Comparison of ENCODE assay signal across 23 mouse cellular contexts in the genomic region with DNA sequence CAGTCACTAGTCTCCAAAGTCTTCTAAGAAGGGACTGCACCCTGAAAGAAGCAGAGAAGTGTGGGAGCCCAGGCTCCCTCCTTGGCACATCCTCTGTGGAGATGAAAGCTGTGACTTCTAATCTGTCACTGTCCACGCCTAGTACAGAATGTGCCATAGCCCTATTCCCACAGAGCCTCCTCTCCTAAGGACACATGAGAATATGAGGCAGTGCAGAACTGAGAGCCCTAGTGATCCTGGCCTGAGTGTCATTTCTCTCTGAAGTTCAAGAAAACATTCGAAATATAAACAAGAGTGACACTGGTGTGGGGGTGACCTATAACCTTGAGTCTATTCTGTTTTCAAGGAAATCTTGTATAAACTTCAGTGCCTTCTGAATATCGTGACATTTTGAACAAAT. TPM values are rescaled to one million over a fixed set of nuclear protein-coding genes. Genes with fewer than 3 reads are reported as not detected.
DNase-seq lines count a peak whose midpoint lies in the region; ATAC-seq and TF ChIP-seq lines count a peak whose summit lies in the region.
"Had no signal": no experiment of that assay in that cellular context is flagged by ENCODE, and none has a peak within 500 bp of the region (broad histone marks: within the 10 kb centered on the region; RNA-seq: fewer than 3 reads in every experiment).

No protein-coding gene starts in this region.

- no peak for DNase-seq in gastrocnemius, adult 2 months
- DNase-seq in gastrocnemius, postnatal 4 days (ENCODE audit: low spot score in 2 of 2), result no peak
- peak; percentile 10 for DNase-seq in kidney, adult 18-20 months
- peak; percentile 56 for DNase-seq in lung, embryonic 14.5 days
- DNase-seq in lung, adult 2 months, result no peak
- no peak for DNase-seq in adrenal gland, postnatal 14 days
- DNase-seq: adrenal gland, postnatal 10 days; cerebellum, adult 11-12 months; cerebellum, postnatal 25 days; forebrain, postnatal 0 days; heart, postnatal 4 days; thymus, postnatal 25 days had no signal

- TF ChIP-seq POLR2A in lung, adult 2 months (IDR thresholded peaks at IDR 0.05; ENCODE audit: borderline replicate concordance, extremely low read depth, low read depth, low read length), result no peak

- no peak overlapping the region for H3K4me2 ChIP-seq in kidney, embryonic 16.5 days (replicated peaks; ENCODE audit: low read depth, low read length)
- no peak overlapping the region for H3K4me2 ChIP-seq in lung, embryonic 14.5 days
- H3K4me2 ChIP-seq: embryonic facial prominence, embryonic 15.5 days; hindbrain, embryonic 15.5 days; intestine, embryonic 15.5 days; liver, embryonic 15.5 days; midbrain, embryonic 15.5 days had no signal

- intact Hi-C loops in gastrocnemius, adult 2 months (cut with DNase I), result no loop called here

- 48% methylated on average over 3 of the region's 3 CpGs for WGBS in kidney, embryonic 16.5 days
- 35% methylated on average over 3 of the region's 3 CpGs for WGBS in lung, embryonic 14.5 days
- WGBS in lung, adult 2 months, result 50% methylated on average over 3 of the region's 3 CpGs

- no peaks in the 10 kb centered on the region for H3K36me3 ChIP-seq in kidney, embryonic 16.5 days (ENCODE audit: insufficient read depth, low read length)
- H3K36me3 ChIP-seq in lung, embryonic 14.5 days (ENCODE audit: insufficient read depth), result no peaks in the 10 kb centered on the region
- H3K36me3 ChIP-seq: embryonic facial prominence, embryonic 15.5 days; G1E; hindbrain, embryonic 15.5 days; intestine, embryonic 15.5 days; liver, embryonic 15.5 days; midbrain, embryonic 15.5 days had no signal

- H3K4me3 ChIP-seq in gastrocnemius, adult 2 months, result no peak overlapping the region
- no peak overlapping the region for H3K4me3 ChIP-seq in kidney, embryonic 16.5 days (ENCODE audit: low read length)
- no peak overlapping the region for H3K4me3 ChIP-seq in lung, embryonic 14.5 days (ENCODE audit: low read depth, low read length)
- no peak overlapping the region for H3K4me3 ChIP-seq in lung, adult 2 months (replicated peaks; ENCODE audit: extremely low read depth, low read depth, low read length)
- H3K4me3 ChIP-seq: embryonic facial prominence, embryonic 15.5 days; heart, adult 2 months; hindbrain, embryonic 15.5 days; intestine, embryonic 15.5 days; liver, embryonic 15.5 days; megakaryocyte, embryonic 14.5 days; midbrain, embryonic 15.5 days; myocyte had no signal

- no peaks in the 10 kb centered on the region for H3K27me3 ChIP-seq in kidney, embryonic 16.5 days (ENCODE audit: insufficient read depth, low read length)
- H3K27me3 ChIP-seq in lung, embryonic 14.5 days (ENCODE audit: insufficient read depth, low read length), result no peaks in the 10 kb centered on the region
- H3K27me3 ChIP-seq: embryonic facial prominence, embryonic 15.5 days; hindbrain, embryonic 15.5 days; intestine, embryonic 15.5 days; liver, embryonic 15.5 days; megakaryocyte, embryonic 14.5 days; midbrain, embryonic 15.5 days had no signal

- TF ChIP-seq CTCF in gastrocnemius, adult 2 months (IDR thresholded peaks at IDR 0.05), result no peak
- TF ChIP-seq CTCF in lung, embryonic 14.5 days (IDR thresholded peaks at IDR 0.05; ENCODE audit: low read depth), result no peak
- TF ChIP-seq CTCF in lung, adult 2 months (IDR thresholded peaks at IDR 0.05; ENCODE audit: insufficient read depth, low read length), result no peak

- peak overlapping the region; percentile 16; the same call in 1 of the 2 replicates for H3K27ac ChIP-seq in gastrocnemius, adult 2 months
- no peak overlapping the region for H3K27ac ChIP-seq in kidney, embryonic 16.5 days (ENCODE audit: low read length)
- no peak overlapping the region for H3K27ac ChIP-seq in lung, embryonic 14.5 days (ENCODE audit: low read depth)
- H3K27ac ChIP-seq: embryonic facial prominence, embryonic 15.5 days; hindbrain, embryonic 15.5 days; intestine, embryonic 15.5 days; liver, embryonic 15.5 days; midbrain, embryonic 15.5 days had no signal

- H3K9ac ChIP-seq in kidney, embryonic 16.5 days (replicated peaks; ENCODE audit: low read length), result no peak overlapping the region
- no peak overlapping the region for H3K9ac ChIP-seq in lung, embryonic 14.5 days
- H3K9ac ChIP-seq: embryonic facial prominence, embryonic 15.5 days; forebrain, postnatal 0 days; hindbrain, embryonic 15.5 days; intestine, embryonic 15.5 days; liver, embryonic 15.5 days; midbrain, embryonic 15.5 days had no signal

- H3K9me3 ChIP-seq in kidney, embryonic 16.5 days (ENCODE audit: low read length), result no peaks in the 10 kb centered on the region
- no peaks in the 10 kb centered on the region for H3K9me3 ChIP-seq in lung, embryonic 14.5 days (ENCODE audit: low read depth, low read length)
- H3K9me3 ChIP-seq: embryonic facial prominence, embryonic 15.5 days; G1E; hindbrain, embryonic 15.5 days; intestine, embryonic 15.5 days; liver, embryonic 15.5 days; megakaryocyte, embryonic 14.5 days; midbrain, embryonic 15.5 days had no signal

- H3K4me1 ChIP-seq in kidney, embryonic 16.5 days (ENCODE audit: insufficient read depth, low read length), result no peaks in the 10 kb centered on the region
- 0 out of 2 replicates have a peak, but pooled peaks cover 2% of the 10 kb centered on the region for H3K4me1 ChIP-seq in lung, embryonic 14.5 days (ENCODE audit: insufficient read depth)
- no peaks in the 10 kb centered on the region for H3K4me1 ChIP-seq in lung, adult 2 months (ENCODE audit: control insufficient read depth, insufficient read depth, low read length)
- H3K4me1 ChIP-seq: embryonic facial prominence, embryonic 15.5 days; hindbrain, embryonic 15.5 days; intestine, embryonic 15.5 days; liver, embryonic 15.5 days; midbrain, embryonic 15.5 days had no signal

- ATAC-seq in kidney, embryonic 16.5 days (ENCODE audit: low FRiP score, low TSS enrichment), result no peak
- ATAC-seq in lung, embryonic 14.5 days (ENCODE audit: insufficient read depth), result peak; percentile 80
- ATAC-seq: activated CD4-positive, CD25-positive, alpha-beta regulatory T cell, adult 4 months; forebrain, postnatal 0 days; intestine, embryonic 15.5 days; midbrain, embryonic 15.5 days had no signal

RNA-seq across cellular contexts. Expression of a gene that starts 34.7 kb away (rescaled TPM):
- 1 to 10 TPM; 6.2 to 6.3 TPM for total RNA-seq in gastrocnemius, adult 2 months (2021)
- total RNA-seq in gastrocnemius, postnatal 4 days (2021), result 10 to 100 TPM; 29.2 to 30.5 TPM
- polyA plus RNA-seq in kidney, embryonic 16.5 days (2015; fragmentation: Nextera tagmentation; extraction: Ambion mirVana), result 77.9 and 78.6 TPM in 2 replicates
- 111 and 117 TPM in 2 replicates for polyA plus RNA-seq in lung, embryonic 14.5 days (2014; fragmentation: Nextera tagmentation; extraction: Ambion mirVana)
- 52.2 and 81.5 TPM in 2 replicates for polyA plus RNA-seq in lung, adult 2 months (2012; rRNA removed)
- total RNA-seq in adrenal gland, postnatal 14 days (2021), result 31.6 and 39.5 TPM in 2 replicates
- polyA plus RNA-seq: G1E, myocyte had no signal

Comparison
In these comparisons a context has a peak if more than half of its experiments do, and no peak if none do; other contexts are left out.
1. DNase-seq: peak in kidney, adult 18-20 months (single experiment) and lung, embryonic 14.5 days (single experiment); none in gastrocnemius, adult 2 months (single experiment), gastrocnemius, postnatal 4 days (0 of 2), lung, adult 2 months (single experiment) and adrenal gland, postnatal 14 days (single experiment).